Mouse (Mus musculus): ENCODE data around the gene Gm5483.
"Not testable (repeated sequence)": the region's sequence is repeated elsewhere in the genome, so short reads cannot be mapped to it uniquely, and the experiment has no call there.

Gene Gm5483

DNA sequence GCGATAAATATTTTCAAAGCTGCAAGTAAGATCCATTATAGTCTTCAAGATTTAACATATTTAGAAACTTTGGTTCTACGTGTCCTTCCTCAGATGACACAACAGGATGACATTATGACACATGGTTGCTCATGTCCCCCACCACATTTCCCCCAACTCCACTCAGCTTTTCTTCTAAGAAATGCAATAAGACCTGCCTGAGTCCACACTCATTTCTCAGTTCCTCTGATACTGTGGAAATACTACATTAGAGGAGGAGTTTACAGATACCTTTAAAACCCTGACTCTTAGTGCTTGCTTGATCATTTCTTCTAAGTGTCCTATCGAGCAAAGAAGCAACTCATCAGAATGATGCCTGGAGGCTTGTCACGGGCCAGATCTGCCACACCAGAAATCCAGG lies at the start of gene Gm5483:
Gene Gm5483 (plus strand): TSS at position 301 of the 400 bp plus-strand sequence.
- not testable (repeated sequence) for DNase-seq (ENCODE audit: low spot score in 2 of 2)

DNA sequence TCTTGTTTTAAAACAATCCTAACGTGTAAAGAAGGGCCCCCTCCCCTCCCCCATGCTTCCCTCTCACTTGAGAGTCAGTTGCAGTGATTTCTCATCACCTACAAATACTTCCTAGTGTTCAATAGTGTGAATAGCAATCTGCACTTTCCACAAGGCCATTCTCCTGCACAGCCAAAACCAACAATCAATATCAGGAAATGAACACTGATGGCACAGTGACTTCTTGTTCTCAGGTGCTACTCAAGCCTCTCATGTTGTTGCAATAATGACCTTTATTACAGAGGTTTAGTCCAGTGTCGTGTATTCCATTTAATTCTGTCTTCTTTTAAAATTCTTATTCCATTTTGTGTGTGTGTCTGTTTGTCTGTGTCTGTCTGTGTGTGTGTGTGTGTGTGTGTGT lies 45.8 kb upstream of the Gm5483 start:
- DNase-seq (ENCODE audit: low spot score in 2 of 2) = no peak

DNA sequence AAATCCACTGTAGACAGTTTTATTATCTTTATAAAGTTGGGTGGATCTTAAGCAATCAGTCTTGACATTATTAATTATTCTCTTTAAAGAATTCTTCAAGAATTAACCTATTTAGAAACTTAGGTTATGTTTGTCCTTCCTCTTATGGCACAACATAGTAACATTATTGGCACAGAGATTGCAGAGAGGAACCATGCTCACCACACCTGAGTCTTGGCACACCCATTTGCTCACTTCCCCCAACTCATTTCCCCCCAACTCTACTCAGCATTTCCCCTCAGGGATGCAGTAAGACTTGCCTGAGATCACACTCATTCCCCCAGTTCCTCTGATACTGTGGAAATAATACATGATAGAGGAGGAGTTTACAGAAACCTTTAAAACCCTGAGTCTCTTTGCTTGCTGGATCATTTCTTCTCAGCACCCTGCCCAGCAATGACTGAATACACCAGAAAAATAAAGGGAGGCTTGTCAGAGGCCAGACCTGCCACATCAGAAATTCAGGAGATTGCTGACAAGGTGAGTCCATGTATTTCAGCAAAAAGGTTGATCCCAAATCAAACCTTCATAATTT lies 27.5 kb upstream of the Gm5483 start, which contains the start of gene Stfa2l1:
Gene Stfa2l1 (plus strand): TSS at position 410 of the 574 bp plus-strand sequence.
- DNase-seq (ENCODE audit: low spot score in 2 of 2) = no peak

GRCm38 (mm10) chr16:36167841-36168240 lies 16.2 kb upstream of the Gm5483 start:
- not testable (repeated sequence) for DNase-seq (ENCODE audit: low spot score in 2 of 2)

GRCm38 (mm10) chr16:36176108-36176507 lies 7.9 kb upstream of the Gm5483 start:
- no peak for DNase-seq (ENCODE audit: low spot score in 2 of 2)

DNA sequence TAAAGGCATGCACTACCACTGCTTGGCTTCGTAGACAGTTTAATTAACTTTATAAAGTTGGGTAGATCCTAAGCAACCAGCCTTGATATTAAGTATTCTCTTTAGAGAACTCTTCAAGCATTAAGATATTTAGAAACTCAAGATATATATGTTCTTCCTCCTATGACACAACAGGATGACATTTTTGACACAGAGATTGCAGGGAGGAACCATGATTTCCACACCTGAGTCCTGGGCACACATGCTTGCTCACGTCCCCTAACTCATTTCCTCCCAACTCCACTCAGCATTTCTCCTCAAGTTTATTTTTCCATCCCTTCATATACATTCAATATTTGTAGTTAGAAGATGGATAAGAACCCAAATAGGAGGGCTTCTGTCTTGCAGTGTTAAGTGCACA lies 4.1 kb upstream of the Gm5483 start:
- DNase-seq (ENCODE audit: low spot score in 2 of 2) = no peak

- DNase-seq (ENCODE audit: low spot score in 2 of 2) = no peak
Measured at GRCm38 (mm10) chr16:36199226-36199625, 15.2 kb downstream of the Gm5483 start.

- no peak for DNase-seq (ENCODE audit: low spot score in 2 of 2)
Measured at GRCm38 (mm10) chr16:36203846-36204245, 19.8 kb downstream of the Gm5483 start.

GRCm38 (mm10) chr16:36205684-36206083 lies 21.7 kb downstream of the Gm5483 start:
- not testable (repeated sequence) for DNase-seq (ENCODE audit: low spot score in 2 of 2)

GRCm38 (mm10) chr16:36209967-36210453 lies 26.0 kb downstream of the Gm5483 start, which contains the start of gene Gm5416:
Gene Gm5416 (plus strand): TSS chr16:36210403.
- DNase-seq (ENCODE audit: low spot score in 2 of 2) = no peak

DNA sequence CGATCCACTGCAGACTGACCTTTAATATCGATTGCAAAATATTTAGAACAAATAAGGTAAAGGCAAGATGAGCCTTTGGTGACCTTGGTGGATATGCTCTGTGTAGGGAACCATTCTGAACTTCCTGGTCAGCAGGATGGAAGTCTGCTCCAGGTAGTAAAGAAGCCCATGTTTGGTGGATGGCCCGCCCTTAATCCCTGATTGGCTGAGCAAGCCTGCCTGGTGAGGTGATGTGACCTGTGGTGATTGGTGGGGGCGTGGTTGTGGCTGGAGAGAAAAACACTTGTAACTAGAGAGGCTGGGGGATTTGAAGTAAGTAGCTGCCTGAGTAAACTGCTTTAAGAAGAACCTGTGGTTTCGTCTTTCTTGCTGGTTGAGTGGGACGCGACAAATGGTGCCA lies 37.2 kb downstream of the Gm5483 start, which contains the start of gene 2010005H15Rik:
Gene 2010005H15Rik (plus strand): TSS at position 301 of the 400 bp plus-strand sequence.
- DNase-seq (ENCODE audit: low spot score in 2 of 2) = not testable (repeated sequence)

All from urinary bladder, postnatal 36 days (tissue).